Mouse (Mus musculus) embryonic facial prominence, embryonic 10.5 days (tissue): Measurements from ENCODE around the gene Fbxo34. TPM values are rescaled to one million over a fixed set of nuclear protein-coding genes. Genes with fewer than 3 reads are reported as not detected.

Source experiments
- DNase-seq: peaks from one replicate; pipeline ENCODE4 v3.0.0-alpha.2; 2017; ENCODE audit warnings: low spot score
- H3K27ac ChIP-seq: fragments of 300-500 bp; sonication (generic); replicated peaks from 2 replicates; pipeline ENCODE4 v1.5.1; 2016; ENCODE audit warnings: mild to moderate bottlenecking
- H3K27me3 ChIP-seq: fragments of 300-500 bp; sonication (generic); replicated peaks from 2 replicates; pipeline ENCODE4 v1.6.1; 2016; ENCODE audit warnings: low read depth, mild to moderate bottlenecking; ENCODE audit not compliant: poor library complexity, severe bottlenecking
- H3K36me3 ChIP-seq: fragments of 300-500 bp; sonication (generic); replicated peaks from 2 replicates; pipeline ENCODE4 v1.6.1; 2016; ENCODE audit warnings: mild to moderate bottlenecking, moderate library complexity
- H3K4me1 ChIP-seq: fragments of 300-500 bp; sonication (generic); 2 replicates; pipeline ENCODE4 v1.6.1; 2016
- H3K4me3 ChIP-seq: fragments of 300-500 bp; sonication (generic); 2 replicates; pipeline ENCODE4 v1.5.1; 2016; ENCODE audit warnings: mild to moderate bottlenecking, moderate library complexity
- H3K9me3 ChIP-seq: fragments of 300-500 bp; sonication (generic); 2 replicates; pipeline ENCODE4 v1.6.1; 2016; ENCODE audit warnings: mild to moderate bottlenecking
- whole genome bisulfite sequencing: fragments of 180-500 bp; shearing (Covaris S2); methylation state at CpG from one replicate; pipeline ENCODE4 v1.1.7; 2016; 5-methylcytosine and 5-hydroxymethylcytosine counted together
- polyA plus RNA-seq: library from polyadenylated mRNA; unstranded; fragments of >200 nt; fragmentation: Nextera tagmentation; extraction: Ambion mirVana; gene quantifications from 2 replicates; pipeline ENCODE4 v1.2.1, GENCODE M21; 2016

The Fbxo34 gene
- polyA plus RNA-seq, 1 experiment from 2014 or later = 23.4 TPM

- no peak for DNase-seq
- no peak overlapping the region for H3K27ac ChIP-seq
- peak overlapping the region; percentile 0; the same call in 1 of the 2 replicates for H3K4me3 ChIP-seq
Measured at GRCm38 (mm10) chr14:47474571-47475254, 24.5 kb downstream of the Fbxo34 start.

GRCm38 (mm10) chr14:47476266-47476665, 26.0 kb downstream of the Fbxo34 start:
- 92% methylated on average over 4 of the region's 4 CpGs for WGBS
- peaks cover 23% of the 10 kb centered on the region for H3K4me1 ChIP-seq
- H3K36me3 ChIP-seq = peaks cover 6% of the 10 kb centered on the region; the same call in 1 of the 2 replicates
- H3K4me3 ChIP-seq = no peak overlapping the region
- H3K27me3 ChIP-seq = no peaks in the 10 kb centered on the region
- DNase-seq = no peak
- no peak overlapping the region for H3K27ac ChIP-seq
- no peaks in the 10 kb centered on the region for H3K9me3 ChIP-seq

More at GRCm38 (mm10) chr14:47474571-47475254, 24.5 kb downstream of the Fbxo34 start:
- H3K9me3 ChIP-seq = no peaks in the 10 kb centered on the region
- H3K27me3 ChIP-seq = no peaks in the 10 kb centered on the region
- peaks cover 23% of the 10 kb centered on the region for H3K4me1 ChIP-seq
- peaks cover 6% of the 10 kb centered on the region; the same call in 1 of the 2 replicates for H3K36me3 ChIP-seq
- WGBS = 90% methylated on average over 8 of the region's 8 CpGs

DNA sequence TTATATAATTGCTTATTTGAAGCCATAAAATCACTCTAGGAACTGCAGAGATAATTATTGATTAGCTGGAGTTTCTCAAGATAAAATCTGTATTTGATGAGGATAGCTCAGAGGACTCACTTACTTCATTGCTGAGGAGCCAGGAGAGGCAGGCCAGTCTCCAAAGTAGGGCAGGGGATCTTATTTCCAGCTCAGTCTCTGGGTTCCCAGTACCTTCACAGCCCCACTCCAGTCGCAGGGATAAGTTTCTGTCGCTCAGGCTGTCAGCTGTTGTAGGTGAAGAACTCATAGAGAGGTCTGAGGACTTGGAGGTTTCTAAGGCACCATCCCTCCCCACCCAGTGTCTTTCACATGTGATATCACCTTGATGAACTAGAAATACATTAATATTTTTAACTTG, 27.5 kb downstream of the Fbxo34 start:
- Histone ChIP-seq H3K27ac (no peak overlapping the region), H3K4me1 (peaks cover 18% of the 10 kb centered on the region), H3K27me3 (no peaks in the 10 kb centered on the region), H3K9me3 (no peaks in the 10 kb centered on the region), H3K36me3 (peaks cover 6% of the 10 kb centered on the region; the same call in 1 of the 2 replicates), H3K4me3 (no peak overlapping the region)
- 86% methylated on average over 2 of the region's 2 CpGs for WGBS
- no peak for DNase-seq

GRCm38 (mm10) chr14:47482200-47482599, 32.0 kb downstream of the Fbxo34 start:
- Histone ChIP-seq H3K4me3 (no peak overlapping the region), H3K36me3 (no peaks in the 10 kb centered on the region), H3K4me1 (no peaks in the 10 kb centered on the region), H3K9me3 (no peaks in the 10 kb centered on the region), H3K27ac (no peak overlapping the region), H3K27me3 (no peaks in the 10 kb centered on the region)
- no peak for DNase-seq
- WGBS = 86% methylated on average over 6 of the region's 6 CpGs

DNA sequence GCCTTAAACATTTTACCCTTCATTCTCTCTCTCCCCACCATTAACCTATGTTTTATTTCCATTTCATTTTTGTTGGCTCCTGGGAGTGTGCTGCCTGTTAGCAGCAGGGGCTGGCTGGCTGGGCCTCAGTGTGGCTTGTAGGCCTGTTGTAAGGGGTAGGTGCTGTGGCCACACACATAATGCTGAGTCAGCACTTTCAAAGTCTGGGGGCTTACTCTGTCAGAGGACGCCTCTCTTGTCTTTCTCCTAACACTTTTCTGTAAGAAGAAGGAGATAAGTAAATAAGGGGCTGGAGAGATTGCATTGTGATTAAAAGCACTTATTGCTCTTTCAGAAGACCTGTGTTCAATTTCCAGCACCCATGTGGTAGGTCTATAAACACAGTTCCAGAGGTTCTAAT, 32.9 kb downstream of the Fbxo34 start:
- Histone ChIP-seq H3K27ac (no peak overlapping the region), H3K4me1 (no peaks in the 10 kb centered on the region), H3K4me3 (no peak overlapping the region), H3K36me3 (no peaks in the 10 kb centered on the region), H3K27me3 (no peaks in the 10 kb centered on the region), H3K9me3 (no peaks in the 10 kb centered on the region)
- 72% methylated on average over 1 of the region's 1 CpGs for WGBS
- no peak for DNase-seq

DNA sequence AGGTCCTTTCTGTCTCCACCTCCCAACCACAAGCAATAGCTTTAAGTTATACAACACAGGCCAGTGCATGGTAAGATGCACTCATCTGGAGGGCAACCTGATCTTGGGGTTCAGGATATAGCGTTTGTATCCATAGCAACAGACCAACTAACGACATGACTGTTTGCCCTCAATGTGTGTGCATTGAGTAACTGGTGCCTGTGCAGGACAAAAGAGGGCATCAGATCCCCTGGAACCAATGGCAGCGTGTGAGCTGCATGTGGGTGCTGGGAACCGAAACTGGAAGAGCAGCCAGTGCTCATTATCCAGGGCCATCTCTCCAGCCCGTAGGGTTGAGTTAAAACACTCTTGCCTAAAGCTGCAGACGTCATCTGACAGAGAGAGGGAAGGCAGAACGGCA, 38.5 kb downstream of the Fbxo34 start:
- Histone ChIP-seq H3K27ac (no peak overlapping the region; the same call in 1 of the 2 replicates), H3K4me3 (no peak overlapping the region), H3K27me3 (no peaks in the 10 kb centered on the region), H3K36me3 (no peaks in the 10 kb centered on the region; the same call in 1 of the 2 replicates), H3K9me3 (no peaks in the 10 kb centered on the region), H3K4me1 (peaks cover 15% of the 10 kb centered on the region)
- DNase-seq = no peak
- WGBS = 62% methylated on average over 7 of the region's 7 CpGs

GRCm38 (mm10) chr14:47489310-47490097, 39.3 kb downstream of the Fbxo34 start:
- H3K27ac ChIP-seq = no peak overlapping the region
- no peaks in the 10 kb centered on the region for H3K9me3 ChIP-seq
- peaks cover 4% of the 10 kb centered on the region; the same call in 1 of the 2 replicates for H3K36me3 ChIP-seq
- no peaks in the 10 kb centered on the region for H3K27me3 ChIP-seq
- H3K4me3 ChIP-seq = no peak overlapping the region
- no peak for DNase-seq
- 52% methylated on average over 10 of the region's 10 CpGs for WGBS
- peaks cover 15% of the 10 kb centered on the region for H3K4me1 ChIP-seq

DNA sequence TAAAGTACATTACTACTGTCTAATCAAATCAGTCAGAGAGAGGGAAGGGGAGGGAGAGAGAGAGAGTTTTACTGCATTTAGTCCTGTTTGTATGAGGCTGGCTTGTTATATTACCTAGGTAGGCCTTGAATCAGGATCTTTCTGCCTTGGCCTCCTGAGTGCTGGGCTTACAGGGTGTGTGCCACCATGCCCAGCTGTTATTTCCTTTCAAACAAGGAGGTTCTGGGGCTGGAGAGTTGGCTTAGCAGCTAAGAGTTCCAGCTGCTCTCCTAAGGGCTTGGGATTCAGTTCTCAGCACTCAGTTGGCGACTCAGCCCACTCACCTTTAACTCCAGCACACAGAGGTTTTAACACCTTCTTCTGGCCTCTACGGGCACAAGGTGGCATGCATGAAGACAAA, 40.5 kb downstream of the Fbxo34 start:
- Histone ChIP-seq H3K27ac (no peak overlapping the region), H3K4me3 (no peak overlapping the region), H3K4me1 (peaks cover 15% of the 10 kb centered on the region), H3K27me3 (no peaks in the 10 kb centered on the region), H3K36me3 (peaks cover 4% of the 10 kb centered on the region; the same call in 1 of the 2 replicates), H3K9me3 (no peaks in the 10 kb centered on the region)
- WGBS = 97% methylated on average over 2 of the region's 2 CpGs
- DNase-seq = no peak

DNA sequence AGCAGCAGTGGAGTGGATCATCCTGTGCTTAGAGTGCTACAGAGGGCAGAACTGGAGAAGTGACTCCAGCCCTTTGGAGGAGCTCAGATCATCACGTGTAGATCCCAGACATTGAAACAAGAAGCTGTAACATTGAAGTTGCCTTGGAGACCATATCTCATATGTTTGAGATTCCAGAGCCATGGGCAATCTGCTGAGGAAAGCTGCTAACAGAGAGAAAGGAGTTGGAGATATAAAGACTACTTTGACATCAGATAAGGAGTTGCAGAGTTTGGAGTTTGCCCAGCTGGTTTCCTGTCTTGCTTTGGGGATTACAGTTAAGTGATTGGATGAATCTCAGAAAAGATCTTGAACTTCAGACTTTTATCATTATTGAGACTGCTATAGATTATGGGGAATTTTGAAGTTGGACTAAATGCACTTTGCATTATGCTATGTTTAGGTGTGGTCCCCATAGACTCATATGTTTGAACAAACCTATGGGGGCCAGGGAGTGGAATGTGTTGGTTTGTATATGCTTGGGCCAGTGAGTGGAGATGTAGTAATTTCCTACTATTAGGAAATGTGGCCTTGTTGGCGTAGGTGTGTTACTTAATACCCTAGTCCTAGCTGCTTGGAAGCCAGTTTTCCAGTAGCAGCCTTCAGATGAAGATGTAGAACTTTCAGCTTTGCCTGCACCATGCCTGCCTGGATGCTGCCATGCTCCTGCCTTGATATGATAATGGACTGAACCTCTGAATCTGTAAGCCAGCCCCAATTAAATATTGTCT, 43.6 kb downstream of the Fbxo34 start:
- no peaks in the 10 kb centered on the region for H3K9me3 ChIP-seq
- 88% methylated on average over 2 of the region's 2 CpGs for WGBS
- H3K27me3 ChIP-seq = no peaks in the 10 kb centered on the region
- H3K27ac ChIP-seq = no peak overlapping the region
- no peak overlapping the region for H3K4me3 ChIP-seq
- H3K4me1 ChIP-seq = peaks cover 10% of the 10 kb centered on the region
- peaks cover 4% of the 10 kb centered on the region; the same call in 1 of the 2 replicates for H3K36me3 ChIP-seq
- DNase-seq = no peak

- DNase-seq = no peak
- peaks cover 4% of the 10 kb centered on the region; the same call in 1 of the 2 replicates for H3K36me3 ChIP-seq
- H3K27ac ChIP-seq = no peak overlapping the region
- no peaks in the 10 kb centered on the region for H3K27me3 ChIP-seq
- no peaks in the 10 kb centered on the region for H3K4me1 ChIP-seq
- no peak overlapping the region for H3K4me3 ChIP-seq
- 96% methylated on average over 3 of the region's 3 CpGs for WGBS
- H3K9me3 ChIP-seq = no peaks in the 10 kb centered on the region
Measured at GRCm38 (mm10) chr14:47495951-47496350, 45.7 kb downstream of the Fbxo34 start.

DNA sequence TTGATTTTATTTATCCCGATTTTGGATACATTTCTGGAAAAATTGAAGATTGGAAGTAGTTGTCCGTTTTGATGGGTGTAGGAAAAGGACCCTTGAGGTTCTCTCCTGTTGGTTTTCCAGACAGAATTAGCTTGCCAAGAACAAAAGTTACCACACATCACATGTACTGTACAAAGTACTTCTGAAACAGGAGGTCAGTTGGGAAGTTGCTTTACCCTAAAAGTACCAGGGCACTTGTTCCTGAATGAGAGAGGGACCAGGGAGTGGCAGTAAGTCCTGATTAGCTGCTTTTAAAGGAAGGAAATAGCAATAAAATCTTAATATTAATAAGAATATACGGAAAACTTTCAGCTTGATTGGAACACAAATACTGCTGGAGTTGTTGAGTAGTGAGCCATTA, 46.9 kb downstream of the Fbxo34 start:
- DNase-seq = no peak
- Histone ChIP-seq H3K4me3 (no peak overlapping the region), H3K36me3 (peaks cover 4% of the 10 kb centered on the region; the same call in 1 of the 2 replicates), H3K27ac (no peak overlapping the region), H3K27me3 (no peaks in the 10 kb centered on the region), H3K9me3 (no peaks in the 10 kb centered on the region), H3K4me1 (no peaks in the 10 kb centered on the region)
- 83% methylated on average over 3 of the region's 3 CpGs for WGBS

DNA sequence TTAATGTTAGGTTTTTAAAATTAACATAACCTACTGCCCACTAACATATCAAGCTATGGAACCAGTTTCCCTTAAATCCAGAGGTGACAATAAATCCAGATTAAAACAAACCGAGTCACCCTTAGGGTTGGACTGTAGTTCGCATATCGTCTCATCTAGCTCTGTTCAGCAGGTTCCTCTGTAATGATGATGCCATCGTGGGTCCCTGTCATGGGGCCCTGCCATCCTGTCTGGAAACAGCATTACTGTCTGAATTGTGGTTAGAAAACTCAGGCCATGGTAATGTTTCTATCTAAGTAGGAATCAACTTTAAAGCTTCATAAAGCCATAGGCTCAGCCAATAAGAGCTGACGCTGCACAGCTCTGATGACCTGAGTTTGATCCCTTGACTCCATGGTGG, 48.4 kb downstream of the Fbxo34 start:
- Histone ChIP-seq H3K9me3 (no peaks in the 10 kb centered on the region), H3K27ac (no peak overlapping the region), H3K27me3 (no peaks in the 10 kb centered on the region), H3K4me3 (no peak overlapping the region), H3K4me1 (no peaks in the 10 kb centered on the region), H3K36me3 (0 out of 2 replicates have a peak, but pooled peaks cover 4% of the 10 kb centered on the region)
- WGBS = 57% methylated on average over 5 of the region's 5 CpGs
- DNase-seq = no peak
